Mouse (Mus musculus): ENCODE data around the gene Ctbp2.

- TF ChIP-seq POLR2A (IDR thresholded peaks at IDR 0.05; ENCODE audit: insufficient read depth, low read depth, low read length), result no peak
- TF ChIP-seq CTCF (IDR thresholded peaks at IDR 0.05; ENCODE audit: insufficient read depth, low read depth, low read length), result no peak
Observed at GRCm38 (mm10) chr7:133044721-133045120, 79.4 kb downstream of the Ctbp2 start.

All from olfactory bulb, adult 2 months (tissue).